Mouse (Mus musculus): ENCODE results near the gene Tnip3. TPM values are rescaled to one million over a fixed set of nuclear protein-coding genes. Genes with fewer than 3 reads are reported as not detected.
A peak's percentile ranks its signal among the peaks of the same experiment; 100 is the strongest.

Tnip3 gene
- 0.16 and 0.41 TPM in 2 replicates for polyA plus RNA-seq (2015; fragmentation: Nextera tagmentation; extraction: Ambion mirVana)

DNA sequence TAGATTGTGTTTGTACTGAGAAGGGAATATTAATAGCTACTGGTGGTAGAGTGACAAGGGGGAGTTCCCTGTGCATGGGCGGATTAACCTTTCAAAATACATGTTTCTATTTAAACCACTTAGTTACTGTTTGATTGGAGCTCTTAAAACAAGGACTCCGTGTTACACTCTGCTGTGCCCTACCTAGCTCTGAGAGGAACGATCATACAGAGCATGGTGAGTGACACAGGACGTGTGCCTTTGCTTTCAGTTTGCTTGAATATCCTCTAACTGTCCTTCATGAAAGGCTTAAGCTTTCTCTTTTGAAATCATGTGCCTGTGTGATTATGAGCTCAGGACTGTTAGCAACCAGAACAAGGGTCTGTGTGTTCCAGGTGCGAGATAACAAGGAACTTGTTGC lies at the start of gene Tnip3:
TSS of gene Tnip3 (plus strand) at position 122 of the 400 bp plus-strand sequence.
- Histone ChIP-seq H3K27me3 (no peaks in the 10 kb centered on the region), H3K4me3 (replicated peaks) (no peak within 1 kb of the TSS), H3K9me3 (replicated peaks) (no peaks in the 10 kb centered on the region), H3K36me3 (no peaks in the 10 kb centered on the region), H3K4me2 (no peak within 1 kb of the TSS), H3K27ac (no peak within 1 kb of the TSS), H3K9ac (no peak within 1 kb of the TSS), H3K4me1 (no peaks in the 10 kb centered on the region)
- no peak for ATAC-seq (replicated peaks; ENCODE audit: low FRiP score)
- WGBS = 86% methylated on average over 5 of the region's 5 CpGs

DNA sequence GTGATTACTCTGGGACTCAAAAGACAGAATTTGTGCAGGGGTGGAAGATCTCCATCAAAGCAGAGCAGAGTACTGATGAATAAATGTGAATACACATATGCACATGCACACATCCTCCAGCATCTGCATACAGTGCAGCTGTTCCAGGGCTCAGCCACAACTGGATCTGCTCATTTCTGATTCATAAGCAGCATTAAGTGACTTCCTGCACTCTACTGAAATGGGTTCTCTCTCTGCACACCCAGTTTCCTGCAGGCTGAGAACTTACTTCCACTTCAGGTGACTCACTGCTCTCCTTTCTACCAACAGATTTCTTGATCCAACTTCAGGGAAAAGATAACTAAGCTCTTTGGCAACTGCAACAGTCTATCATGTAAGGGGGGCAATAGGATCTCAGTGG lies 26.3 kb upstream of the Tnip3 start:
- Histone ChIP-seq H3K9ac (no peak overlapping the region), H3K27me3 (no peaks in the 10 kb centered on the region), H3K4me2 (no peak overlapping the region), H3K36me3 (no peaks in the 10 kb centered on the region), H3K9me3 (replicated peaks) (no peaks in the 10 kb centered on the region), H3K27ac (no peak overlapping the region), H3K4me3 (replicated peaks) (no peak overlapping the region), H3K4me1 (no peaks in the 10 kb centered on the region)
- ATAC-seq (replicated peaks; ENCODE audit: low FRiP score) = no peak

DNA sequence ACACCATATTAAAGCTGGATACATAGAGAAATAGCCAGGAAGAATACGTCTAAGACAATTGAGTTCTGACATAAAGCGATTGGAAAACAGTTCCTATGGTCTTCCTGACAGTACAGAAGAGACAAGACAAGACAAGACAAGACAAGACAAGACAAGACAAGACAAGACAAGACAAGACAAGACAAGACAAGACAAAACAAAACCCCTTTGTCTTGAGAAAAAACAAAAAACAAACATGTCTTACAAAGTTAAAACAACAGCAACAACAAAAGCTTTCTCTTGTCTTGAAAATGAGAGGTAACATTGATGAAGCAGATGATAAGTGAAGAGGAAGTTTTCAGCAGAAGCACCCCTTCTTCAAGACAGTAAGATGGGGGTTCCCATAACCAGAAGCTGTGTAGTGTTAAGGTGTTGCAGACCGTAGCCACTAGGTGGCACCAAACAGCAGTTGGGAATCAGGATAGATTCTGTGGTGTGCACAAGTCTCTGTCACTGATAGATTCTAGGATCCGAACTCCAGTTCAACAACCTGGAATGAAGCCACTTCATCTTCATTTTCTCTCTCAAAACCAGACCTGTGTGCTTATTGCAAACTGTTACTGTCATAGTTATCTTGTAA lies 15.0 kb upstream of the Tnip3 start:
- H3K9ac ChIP-seq = no peak overlapping the region
- H3K4me3 ChIP-seq (replicated peaks) = no peak overlapping the region
- H3K9me3 ChIP-seq (replicated peaks) = no peaks in the 10 kb centered on the region
- H3K27ac ChIP-seq = no peak overlapping the region
- no peaks in the 10 kb centered on the region for H3K36me3 ChIP-seq
- ATAC-seq (replicated peaks; ENCODE audit: low FRiP score) = peak; percentile 82; the same call in 1 of the 2 replicates
- 45% methylated on average over 4 of the region's 4 CpGs for WGBS
- no peak overlapping the region for H3K4me2 ChIP-seq
- H3K4me1 ChIP-seq = no peaks in the 10 kb centered on the region
- no peaks in the 10 kb centered on the region for H3K27me3 ChIP-seq

DNA sequence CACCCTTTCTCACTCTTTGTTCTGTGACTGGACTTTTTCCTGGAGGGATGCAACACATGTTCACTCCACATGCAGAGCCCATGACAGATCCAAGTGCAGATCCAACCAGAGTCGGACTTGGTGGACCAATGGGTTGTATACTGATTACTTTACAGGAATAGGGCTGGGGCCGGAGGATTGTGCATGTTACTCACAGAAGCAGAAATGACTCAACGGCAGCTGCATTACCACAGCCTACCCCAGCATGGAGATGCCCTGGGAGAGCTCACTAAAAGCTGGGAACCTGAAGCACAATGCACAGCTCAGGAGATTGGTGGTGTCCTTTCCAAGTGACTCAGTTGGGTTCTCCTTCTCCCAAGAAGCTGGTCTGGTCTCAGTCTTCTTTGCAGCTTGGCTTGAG lies 11.3 kb upstream of the Tnip3 start:
- H3K36me3 ChIP-seq = no peaks in the 10 kb centered on the region
- H3K9me3 ChIP-seq (replicated peaks) = no peaks in the 10 kb centered on the region
- no peaks in the 10 kb centered on the region for H3K27me3 ChIP-seq
- H3K9ac ChIP-seq = no peak overlapping the region
- no peak overlapping the region for H3K4me3 ChIP-seq (replicated peaks)
- WGBS = 88% methylated on average over 3 of the region's 3 CpGs
- H3K4me1 ChIP-seq = no peaks in the 10 kb centered on the region
- no peak overlapping the region for H3K4me2 ChIP-seq
- no peak overlapping the region for H3K27ac ChIP-seq
- no peak for ATAC-seq (replicated peaks; ENCODE audit: low FRiP score)

DNA sequence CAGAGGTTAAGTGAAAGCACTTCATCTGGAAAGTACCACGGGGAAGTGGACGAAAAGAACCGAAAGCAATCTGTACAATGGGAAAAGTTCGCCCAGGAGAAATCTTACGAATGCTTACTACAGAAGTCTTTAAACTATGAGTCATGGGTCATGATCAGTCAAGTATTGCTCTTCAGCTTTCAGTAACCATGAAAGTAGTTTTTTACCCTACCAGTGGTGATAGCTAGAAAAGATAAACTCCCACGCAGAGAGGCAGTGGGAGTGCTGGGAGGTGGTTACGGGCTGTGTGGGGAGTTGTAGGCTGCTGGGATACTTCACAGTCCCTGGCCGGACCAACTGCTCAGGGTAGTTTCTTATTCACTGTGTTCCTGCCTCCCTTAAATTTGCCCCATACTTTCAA lies 8.4 kb upstream of the Tnip3 start:
- H3K36me3 ChIP-seq = no peaks in the 10 kb centered on the region
- no peak overlapping the region for H3K4me3 ChIP-seq (replicated peaks)
- no peaks in the 10 kb centered on the region for H3K27me3 ChIP-seq
- H3K9ac ChIP-seq = no peak overlapping the region
- no peaks in the 10 kb centered on the region for H3K9me3 ChIP-seq (replicated peaks)
- peak; percentile 83 for ATAC-seq (replicated peaks; ENCODE audit: low FRiP score)
- no peaks in the 10 kb centered on the region for H3K4me1 ChIP-seq
- H3K4me2 ChIP-seq = no peak overlapping the region
- 47% methylated on average over 8 of the region's 8 CpGs for WGBS
- no peak overlapping the region for H3K27ac ChIP-seq

DNA sequence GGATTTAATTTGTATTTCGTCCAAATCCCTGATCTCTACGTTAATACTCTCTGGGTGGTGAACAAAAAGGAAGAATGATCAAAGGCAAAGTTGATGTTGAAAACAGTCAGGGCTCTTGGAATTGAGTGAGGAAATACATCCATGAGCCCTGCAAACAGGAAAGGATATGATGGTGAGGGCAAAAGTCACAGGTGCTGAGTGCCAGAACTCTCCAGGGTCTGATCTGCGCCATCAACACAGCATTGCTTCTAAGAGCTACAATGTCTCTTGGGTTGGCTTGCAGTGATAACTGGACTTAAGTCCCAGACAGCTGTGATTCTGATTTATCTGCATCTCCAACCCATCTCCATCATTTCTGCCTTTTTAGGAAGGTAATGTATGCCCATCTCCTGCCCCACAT lies 4.3 kb upstream of the Tnip3 start:
- H3K9me3 ChIP-seq (replicated peaks) = no peaks in the 10 kb centered on the region
- ATAC-seq (replicated peaks; ENCODE audit: low FRiP score) = no peak

DNA sequence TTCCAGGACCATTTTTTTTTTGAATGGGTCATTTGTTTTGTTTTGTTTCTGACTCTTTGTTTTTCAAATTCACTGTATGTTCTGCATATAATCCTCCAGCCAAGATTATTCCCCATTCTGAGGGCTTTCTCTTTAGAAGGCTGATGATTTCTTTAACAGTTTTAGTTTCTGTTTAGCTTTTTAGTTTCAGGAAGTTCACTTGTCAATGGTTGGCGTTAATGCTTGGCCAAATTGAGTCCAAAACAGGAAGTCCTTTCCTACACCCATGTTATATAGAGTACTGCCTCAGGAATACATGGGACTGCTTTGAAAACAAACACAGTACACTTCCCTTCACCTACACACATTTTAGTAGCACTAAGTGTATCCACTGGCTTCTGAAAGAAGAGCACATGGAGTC lies 2.8 kb downstream of the Tnip3 start:
- H3K36me3 ChIP-seq = no peaks in the 10 kb centered on the region
- ATAC-seq (replicated peaks; ENCODE audit: low FRiP score) = no peak
- H3K27ac ChIP-seq = no peak overlapping the region
- no peak overlapping the region for H3K9ac ChIP-seq
- H3K4me3 ChIP-seq (replicated peaks) = no peak overlapping the region
- no peaks in the 10 kb centered on the region for H3K9me3 ChIP-seq (replicated peaks)
- H3K4me1 ChIP-seq = no peaks in the 10 kb centered on the region
- H3K4me2 ChIP-seq = no peak overlapping the region
- H3K27me3 ChIP-seq = no peaks in the 10 kb centered on the region
- WGBS = 61% methylated on average over 1 of the region's 1 CpGs

More for the DNA sequence above, 4.3 kb upstream of the Tnip3 start:
- WGBS = 78% methylated on average over 3 of the region's 3 CpGs
- no peaks in the 10 kb centered on the region for H3K4me1 ChIP-seq
- no peaks in the 10 kb centered on the region for H3K27me3 ChIP-seq
- no peak overlapping the region for H3K9ac ChIP-seq
- H3K4me3 ChIP-seq (replicated peaks) = no peak overlapping the region
- H3K36me3 ChIP-seq = no peaks in the 10 kb centered on the region
- no peak overlapping the region for H3K4me2 ChIP-seq
- H3K27ac ChIP-seq = no peak overlapping the region

DNA sequence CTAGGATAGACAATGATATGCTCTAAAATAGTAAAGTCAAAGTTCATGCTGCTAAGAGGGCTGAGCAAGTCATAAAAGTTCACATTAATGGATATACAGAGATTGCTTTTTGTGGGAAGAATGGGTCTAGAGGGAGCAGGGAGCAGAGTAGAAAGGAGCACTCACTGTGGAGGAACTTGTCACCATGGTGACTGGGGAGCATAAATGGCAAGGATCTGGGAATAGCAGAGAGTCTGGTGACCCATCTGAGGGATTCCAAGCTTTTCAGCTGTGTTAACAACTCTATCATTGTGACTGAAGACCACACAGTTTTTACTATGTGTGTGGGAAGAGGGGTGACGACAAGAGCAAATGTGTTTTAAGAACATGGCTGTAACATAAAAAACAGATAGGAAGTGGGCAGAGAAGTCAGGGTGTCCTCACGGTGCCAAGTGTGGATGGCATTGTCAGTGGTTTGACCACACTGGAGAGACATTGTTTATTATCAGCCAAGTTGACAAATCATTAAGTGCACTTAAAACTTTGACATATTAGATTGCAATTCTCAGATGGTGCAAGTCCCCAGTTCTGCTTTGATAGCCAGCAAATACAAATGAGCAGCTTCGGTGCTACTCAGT lies 6.2 kb downstream of the Tnip3 start:
- no peak overlapping the region for H3K4me3 ChIP-seq (replicated peaks)
- no peak overlapping the region for H3K9ac ChIP-seq
- no peaks in the 10 kb centered on the region for H3K36me3 ChIP-seq
- ATAC-seq (replicated peaks; ENCODE audit: low FRiP score) = no peak
- H3K4me1 ChIP-seq = no peaks in the 10 kb centered on the region
- no peak overlapping the region for H3K4me2 ChIP-seq
- no peak overlapping the region for H3K27ac ChIP-seq
- 81% methylated on average over 3 of the region's 3 CpGs for WGBS
- H3K27me3 ChIP-seq = no peaks in the 10 kb centered on the region
- no peaks in the 10 kb centered on the region for H3K9me3 ChIP-seq (replicated peaks)

DNA sequence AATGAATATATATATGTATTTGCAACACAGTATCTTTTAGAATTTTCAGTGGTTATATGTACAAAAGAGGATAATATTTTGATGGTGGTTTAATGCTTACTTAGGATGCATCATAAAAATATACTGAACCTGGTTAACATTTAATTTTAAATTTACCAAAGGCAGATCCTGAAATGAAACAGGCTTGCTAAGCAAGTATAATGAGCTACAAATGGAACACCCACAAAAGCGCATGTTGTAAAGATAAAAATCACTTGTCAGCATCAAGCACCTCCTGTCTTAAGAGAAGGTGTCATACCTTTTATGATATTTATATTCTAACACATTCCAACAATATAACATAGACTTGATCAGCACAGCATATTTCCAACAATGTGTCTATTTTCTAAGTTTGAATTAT lies 8.6 kb downstream of the Tnip3 start:
- ATAC-seq (replicated peaks; ENCODE audit: low FRiP score) = no peak
- Histone ChIP-seq H3K9me3 (replicated peaks) (no peaks in the 10 kb centered on the region), H3K4me1 (no peaks in the 10 kb centered on the region), H3K27ac (no peak overlapping the region), H3K9ac (no peak overlapping the region), H3K4me2 (no peak overlapping the region), H3K4me3 (replicated peaks) (no peak overlapping the region), H3K27me3 (no peaks in the 10 kb centered on the region), H3K36me3 (no peaks in the 10 kb centered on the region)
- WGBS = 94% methylated on average over 1 of the region's 1 CpGs

DNA sequence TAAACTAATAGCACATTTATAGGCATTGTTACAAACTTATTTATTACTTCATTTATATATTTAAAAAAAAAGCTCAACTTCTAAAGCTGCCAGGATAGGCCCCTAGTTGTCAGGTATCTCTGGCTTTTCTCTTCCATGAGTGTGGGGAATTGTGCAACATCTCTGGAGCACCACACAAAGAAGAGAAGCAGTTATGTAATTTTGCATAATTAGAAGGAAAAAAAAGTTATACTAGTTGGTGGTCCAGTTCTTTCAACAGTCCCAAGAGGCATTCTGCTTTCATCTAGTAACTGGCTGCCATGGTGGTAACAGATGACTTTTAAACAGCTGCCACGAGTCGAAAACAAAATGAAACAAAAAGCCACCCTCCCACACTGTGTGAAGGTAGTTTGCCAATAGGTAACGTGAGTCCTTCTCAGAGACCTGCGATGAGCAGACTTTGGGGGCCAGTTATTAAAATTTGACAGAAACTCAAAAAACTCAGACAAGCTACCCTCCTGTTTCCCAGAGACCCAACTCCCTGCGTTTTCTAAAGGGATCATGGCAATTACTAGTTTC lies 12.3 kb downstream of the Tnip3 start:
- Histone ChIP-seq H3K27ac (no peak overlapping the region), H3K9me3 (replicated peaks) (no peaks in the 10 kb centered on the region), H3K4me3 (replicated peaks) (no peak overlapping the region), H3K4me1 (no peaks in the 10 kb centered on the region), H3K27me3 (no peaks in the 10 kb centered on the region), H3K9ac (no peak overlapping the region), H3K4me2 (no peak overlapping the region), H3K36me3 (no peaks in the 10 kb centered on the region)
- 56% methylated on average over 5 of the region's 5 CpGs for WGBS
- ATAC-seq (replicated peaks; ENCODE audit: low FRiP score) = no peak

DNA sequence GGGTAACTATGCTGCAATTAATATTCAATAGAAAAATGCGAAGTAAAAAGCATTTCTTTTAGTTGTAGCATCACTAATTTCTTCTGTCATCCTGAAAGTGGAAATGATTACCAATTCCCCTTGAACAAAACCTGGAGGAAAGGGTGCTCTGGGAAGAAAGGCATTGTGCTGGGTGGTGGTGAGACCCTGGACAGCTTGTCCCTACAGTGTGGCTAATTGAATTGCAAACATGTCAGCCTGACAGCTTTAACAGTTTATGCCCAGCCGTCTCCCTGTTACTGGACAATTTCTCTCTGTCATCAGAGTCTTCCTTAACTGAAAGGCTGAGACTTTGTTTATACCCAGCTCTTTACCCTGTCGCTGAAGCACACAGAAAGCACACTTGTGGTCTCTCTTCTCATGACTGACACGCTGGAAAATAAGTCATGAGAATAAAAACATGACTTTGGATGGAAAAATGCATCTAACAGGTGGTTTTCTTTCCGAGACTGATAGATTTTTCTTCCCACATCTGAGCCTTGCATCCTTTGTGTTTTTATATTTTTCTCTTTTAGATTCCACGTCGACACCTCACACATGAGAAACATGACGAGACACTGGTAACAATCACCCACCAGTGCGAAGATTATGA lies 13.0 kb downstream of the Tnip3 start:
- H3K4me2 ChIP-seq = no peak overlapping the region
- no peak overlapping the region for H3K27ac ChIP-seq
- H3K9ac ChIP-seq = no peak overlapping the region
- 68% methylated on average over 9 of the region's 9 CpGs for WGBS
- H3K27me3 ChIP-seq = no peaks in the 10 kb centered on the region
- no peak overlapping the region for H3K4me3 ChIP-seq (replicated peaks)
- no peaks in the 10 kb centered on the region for H3K36me3 ChIP-seq
- H3K9me3 ChIP-seq (replicated peaks) = no peaks in the 10 kb centered on the region
- ATAC-seq (replicated peaks; ENCODE audit: low FRiP score) = no peak
- H3K4me1 ChIP-seq = no peaks in the 10 kb centered on the region

DNA sequence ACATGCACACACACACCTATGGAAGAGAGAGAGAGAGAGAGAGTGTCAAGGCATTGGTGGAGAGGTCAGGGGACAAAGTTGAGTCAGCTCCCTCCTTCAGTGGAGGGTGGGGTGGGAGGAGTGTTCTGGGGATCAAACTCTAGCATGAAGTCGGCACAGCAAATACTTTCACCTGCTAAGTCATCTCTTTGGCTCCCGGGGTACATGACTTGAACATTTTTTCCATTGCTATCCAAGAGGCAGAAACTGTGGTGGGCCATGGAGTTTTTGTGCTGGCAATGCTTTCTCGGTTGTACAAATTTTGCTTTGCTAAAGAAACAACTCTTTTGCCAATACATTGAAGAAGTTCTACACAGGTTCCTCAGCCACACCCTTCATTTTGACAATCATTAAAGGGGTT lies 13.8 kb downstream of the Tnip3 start:
- WGBS = 73% methylated on average over 3 of the region's 3 CpGs
- Histone ChIP-seq H3K4me3 (replicated peaks) (no peak overlapping the region), H3K4me1 (no peaks in the 10 kb centered on the region), H3K27me3 (no peaks in the 10 kb centered on the region), H3K4me2 (no peak overlapping the region), H3K36me3 (no peaks in the 10 kb centered on the region), H3K27ac (no peak overlapping the region), H3K9me3 (replicated peaks) (no peaks in the 10 kb centered on the region), H3K9ac (no peak overlapping the region)
- ATAC-seq (replicated peaks; ENCODE audit: low FRiP score) = no peak

Data from kidney, embryonic 15.5 days (tissue).